Mouse (Mus musculus) stomach, embryonic 14.5 days (tissue): ENCODE measurements at regions not wholly inside any gene's neighbourhood (a gene's known extent, or its start where the extent isn't known, plus 50 kb on each side); places are given as distances from the start of the nearest gene placed in this dataset.
A peak's percentile ranks its signal among the peaks of the same experiment; 100 is the strongest.

Experiments used
- ATAC-seq: fragments of 200-750 bp; cut with Nextera tagmentation; 2 replicates; pipeline ENCODE4 v1.8.0; 2017; ENCODE audit warnings: low read depth, moderate TSS enrichment; ENCODE audit not compliant: insufficient number of reproducible peaks, insufficient read depth, low FRiP score
- H3K27ac ChIP-seq: fragments of 300-500 bp; sonication (generic); 2 replicates; pipeline ENCODE4 v1.5.1; 2014; ENCODE audit warnings: mild to moderate bottlenecking, low read length, moderate library complexity, mixed read lengths
- H3K27me3 ChIP-seq: fragments of 300-500 bp; sonication (generic); 2 replicates; pipeline ENCODE4 v1.6.1; 2014; ENCODE audit warnings: low read length, control low read depth, mixed read lengths; ENCODE audit not compliant: control insufficient read depth, insufficient read depth
- H3K36me3 ChIP-seq: fragments of 300-500 bp; sonication (generic); 2 replicates; pipeline ENCODE4 v1.6.1; 2014; ENCODE audit warnings: mild to moderate bottlenecking, control low read depth, low read length, moderate library complexity, mixed read lengths; ENCODE audit not compliant: control insufficient read depth, insufficient read depth
- H3K4me1 ChIP-seq: fragments of 300-500 bp; sonication (generic); 2 replicates; pipeline ENCODE4 v1.6.1; 2014; ENCODE audit warnings: low read length, control low read depth, mixed read lengths; ENCODE audit not compliant: control insufficient read depth, insufficient read depth
- H3K4me2 ChIP-seq: fragments of 300-500 bp; sonication (generic); replicated peaks from 2 replicates; pipeline ENCODE4 v1.6.1; 2014; ENCODE audit warnings: low read depth, low read length, control low read depth
- H3K4me3 ChIP-seq: fragments of 300-500 bp; sonication (generic); 2 replicates; pipeline ENCODE4 v1.5.1; 2014; ENCODE audit warnings: low read depth, low read length, control low read depth
- H3K9ac ChIP-seq: fragments of 300-500 bp; sonication (generic); replicated peaks from 2 replicates; pipeline ENCODE4 v1.6.1; 2014; ENCODE audit warnings: low read depth, mild to moderate bottlenecking, control low read depth, low read length, moderate library complexity, mixed read lengths
- H3K9me3 ChIP-seq: fragments of 300-500 bp; sonication (generic); 2 replicates; pipeline ENCODE4 v1.6.1; 2016; ENCODE audit warnings: low read depth, low read length, control low read depth; ENCODE audit not compliant: control insufficient read depth
- WGBS: fragments of 180-500 bp; shearing (Covaris S2); extraction: QIAGEN DNeasy Blood & Tissue Kit; methylation state at CpG from one replicate; pipeline ENCODE4 v1.1.7; 2014; 5-methylcytosine and 5-hydroxymethylcytosine counted together

DNA sequence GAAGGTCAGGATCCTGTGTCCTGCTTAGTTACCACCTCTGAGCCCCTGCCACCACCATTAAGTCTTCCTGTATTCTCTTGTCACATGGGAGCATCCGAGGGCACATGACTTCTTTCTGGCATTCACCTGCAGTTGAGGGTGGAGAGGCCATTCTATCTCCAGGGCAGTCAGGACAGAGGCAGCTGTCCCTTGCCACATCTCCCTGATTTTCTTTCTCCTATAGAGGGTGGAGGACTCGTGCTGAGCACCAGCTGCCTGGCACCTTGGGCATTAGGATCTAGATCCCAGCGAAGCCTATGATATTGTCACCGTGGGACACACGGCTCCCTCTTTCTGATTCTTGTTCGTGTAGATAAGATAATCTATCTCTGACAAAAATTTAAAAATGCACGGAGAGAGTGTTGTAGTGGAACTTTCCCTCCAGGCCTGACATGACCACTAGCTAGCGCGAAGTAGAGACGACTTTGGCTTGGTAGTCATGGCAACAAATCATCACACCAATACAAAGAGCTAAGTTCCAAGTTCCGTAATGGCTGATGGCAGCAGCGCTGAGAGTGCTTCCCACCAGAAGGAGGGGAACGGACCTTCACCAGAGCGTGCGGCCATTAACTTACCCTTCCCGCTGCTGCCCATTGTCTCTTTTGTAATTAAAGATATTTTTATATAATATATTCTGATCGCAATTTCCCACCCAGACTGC, 137.7 kb downstream of the Ipmk start:
- no peaks in the 10 kb centered on the region for H3K4me1 ChIP-seq
- no peak overlapping the region for H3K4me2 ChIP-seq
- H3K36me3 ChIP-seq, result no peaks in the 10 kb centered on the region
- ATAC-seq, result no peak
- 74% methylated on average over 17 of the region's 17 CpGs for WGBS
- no peaks in the 10 kb centered on the region for H3K27me3 ChIP-seq
- H3K27ac ChIP-seq, result no peak overlapping the region
- no peak overlapping the region for H3K4me3 ChIP-seq
- H3K9me3 ChIP-seq, result no peaks in the 10 kb centered on the region
- H3K9ac ChIP-seq, result no peak overlapping the region

DNA sequence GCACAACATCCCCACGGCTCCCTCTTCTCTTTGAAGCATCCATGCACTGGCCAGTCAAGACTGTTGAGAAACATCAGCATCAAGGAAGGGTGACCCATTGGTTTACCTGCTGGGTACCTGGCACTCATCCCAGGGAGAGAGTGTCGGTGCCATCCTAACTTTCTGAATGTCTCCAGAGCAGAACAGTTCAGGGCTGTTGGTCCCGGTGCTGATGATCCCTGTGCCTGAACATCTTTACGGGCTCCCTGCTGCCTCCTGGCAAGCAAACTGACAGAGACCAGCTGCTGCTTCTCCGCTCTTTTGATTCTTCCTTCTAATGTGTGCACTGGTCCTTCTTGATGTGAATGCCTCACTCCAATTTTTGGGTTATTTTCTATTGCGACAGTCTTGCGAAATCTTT, 142.2 kb downstream of the Ipmk start:
- Histone ChIP-seq H3K36me3 (no peaks in the 10 kb centered on the region), H3K4me1 (no peaks in the 10 kb centered on the region), H3K9me3 (no peaks in the 10 kb centered on the region), H3K27ac (no peak overlapping the region), H3K9ac (no peak overlapping the region), H3K4me2 (no peak overlapping the region), H3K4me3 (no peak overlapping the region), H3K27me3 (no peaks in the 10 kb centered on the region)
- no peak for ATAC-seq
- WGBS, result 80% methylated on average over 7 of the region's 7 CpGs

- Histone ChIP-seq H3K27me3 (no peaks in the 10 kb centered on the region), H3K4me1 (0 out of 2 replicates have a peak, but pooled peaks cover 4% of the 10 kb centered on the region), H3K27ac (no peak overlapping the region), H3K36me3 (no peaks in the 10 kb centered on the region), H3K4me2 (no peak overlapping the region), H3K4me3 (no peak overlapping the region), H3K9me3 (no peaks in the 10 kb centered on the region), H3K9ac (no peak overlapping the region)
- 0 out of 2 replicates have a peak, but pooled peaks have one; percentile 28 for ATAC-seq
- WGBS, result 21% methylated on average over 4 of the region's 5 CpGs
Measured at GRCm38 (mm10) chr10:71502096-71502495, 154.5 kb downstream of the Ipmk start.

DNA sequence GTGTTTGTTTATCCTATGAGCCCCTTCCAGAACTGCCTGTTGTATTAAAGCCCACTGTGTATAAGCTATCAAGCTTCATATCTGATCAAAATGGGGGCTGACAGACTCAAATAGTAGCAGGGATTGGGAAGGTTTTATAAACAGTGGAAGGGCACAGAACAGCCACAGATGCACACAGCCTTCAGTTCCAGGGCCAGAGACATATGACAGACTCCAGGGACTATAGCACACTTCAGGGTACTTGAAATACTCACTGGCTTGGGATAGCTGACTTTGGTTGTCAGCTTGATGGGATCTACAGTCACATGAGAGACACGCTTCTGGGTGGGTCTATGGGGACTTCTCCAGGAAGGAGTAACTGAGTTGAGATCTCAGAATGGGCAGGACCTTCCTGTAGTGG, 156.7 kb downstream of the Ipmk start:
- Histone ChIP-seq H3K9me3 (no peaks in the 10 kb centered on the region), H3K4me2 (no peak overlapping the region), H3K4me1 (0 out of 2 replicates have a peak, but pooled peaks cover 4% of the 10 kb centered on the region), H3K36me3 (no peaks in the 10 kb centered on the region), H3K27ac (no peak overlapping the region), H3K9ac (no peak overlapping the region), H3K27me3 (no peaks in the 10 kb centered on the region), H3K4me3 (no peak overlapping the region)
- ATAC-seq, result no peak
- 57% methylated on average over 1 of the region's 1 CpGs for WGBS

GRCm38 (mm10) chr10:71525290-71525689, 177.7 kb downstream of the Ipmk start:
- Histone ChIP-seq H3K9ac (no peak overlapping the region), H3K4me2 (no peak overlapping the region), H3K9me3 (no peaks in the 10 kb centered on the region), H3K4me3 (no peak overlapping the region), H3K27ac (no peak overlapping the region), H3K36me3 (no peaks in the 10 kb centered on the region), H3K27me3 (no peaks in the 10 kb centered on the region), H3K4me1 (no peaks in the 10 kb centered on the region)
- ATAC-seq, result no peak
- 69% methylated on average over 2 of the region's 2 CpGs for WGBS

DNA sequence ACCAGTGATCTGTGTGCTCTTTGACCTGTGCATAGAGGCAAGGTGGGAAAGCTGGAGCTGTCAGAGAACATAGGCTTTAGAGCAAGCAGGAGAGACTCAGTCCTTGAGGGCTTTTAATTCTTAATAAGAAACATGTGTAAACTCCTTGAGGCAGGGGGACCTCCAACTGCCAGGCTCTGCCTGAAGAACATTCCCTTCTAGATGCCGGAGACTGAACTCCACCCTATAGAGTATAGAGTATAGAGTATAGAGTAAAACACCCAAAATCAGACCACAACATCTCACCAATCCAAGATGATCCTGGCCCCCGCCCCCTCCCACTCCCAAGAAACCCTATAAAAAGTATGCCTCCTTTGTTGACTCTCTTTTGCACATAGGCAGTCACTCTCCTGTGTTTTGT, 186.2 kb downstream of the Ipmk start:
- 84% methylated on average over 2 of the region's 2 CpGs for WGBS
- no peaks in the 10 kb centered on the region for H3K4me1 ChIP-seq
- H3K4me2 ChIP-seq, result no peak overlapping the region
- no peak overlapping the region for H3K4me3 ChIP-seq
- H3K9me3 ChIP-seq, result no peaks in the 10 kb centered on the region
- H3K36me3 ChIP-seq, result no peaks in the 10 kb centered on the region
- no peaks in the 10 kb centered on the region for H3K27me3 ChIP-seq
- H3K9ac ChIP-seq, result no peak overlapping the region
- no peak for ATAC-seq
- no peak overlapping the region for H3K27ac ChIP-seq

- ATAC-seq, result no peak
- WGBS, result 84% methylated on average over 7 of the region's 7 CpGs
- H3K9me3 ChIP-seq, result no peaks in the 10 kb centered on the region
- no peak overlapping the region for H3K4me2 ChIP-seq
- no peak overlapping the region for H3K4me3 ChIP-seq
- H3K27ac ChIP-seq, result no peak overlapping the region
- H3K27me3 ChIP-seq, result no peaks in the 10 kb centered on the region
- H3K9ac ChIP-seq, result no peak overlapping the region
- no peaks in the 10 kb centered on the region for H3K4me1 ChIP-seq
- H3K36me3 ChIP-seq, result no peaks in the 10 kb centered on the region
Measured at GRCm38 (mm10) chr10:71545489-71545888, 197.9 kb downstream of the Ipmk start.

DNA sequence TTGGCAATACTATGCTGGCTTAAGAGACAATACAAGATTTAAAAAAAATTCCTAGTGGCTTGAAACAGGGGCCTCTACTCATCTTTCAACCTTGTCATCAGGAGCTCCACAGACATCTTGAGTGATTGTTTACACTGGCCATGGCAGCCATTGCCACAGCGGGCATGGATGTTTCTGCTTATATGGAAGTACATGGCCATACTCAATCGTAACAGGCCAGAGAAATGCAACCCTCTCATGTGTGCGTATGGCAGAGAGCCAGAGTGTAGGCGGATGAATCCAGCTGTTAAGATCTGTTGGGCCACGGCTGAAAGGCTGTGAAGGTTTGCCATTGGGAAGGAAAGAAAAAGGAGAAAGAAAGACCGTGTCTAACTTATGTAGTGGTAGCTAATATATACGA, 198.9 kb downstream of the Ipmk start:
- H3K4me2 ChIP-seq, result no peak overlapping the region
- H3K36me3 ChIP-seq, result no peaks in the 10 kb centered on the region
- H3K4me1 ChIP-seq, result no peaks in the 10 kb centered on the region
- WGBS, result 74% methylated on average over 7 of the region's 7 CpGs
- ATAC-seq, result no peak
- H3K9ac ChIP-seq, result no peak overlapping the region
- H3K27me3 ChIP-seq, result no peaks in the 10 kb centered on the region
- H3K4me3 ChIP-seq, result no peak overlapping the region
- no peak overlapping the region for H3K27ac ChIP-seq
- H3K9me3 ChIP-seq, result no peaks in the 10 kb centered on the region

DNA sequence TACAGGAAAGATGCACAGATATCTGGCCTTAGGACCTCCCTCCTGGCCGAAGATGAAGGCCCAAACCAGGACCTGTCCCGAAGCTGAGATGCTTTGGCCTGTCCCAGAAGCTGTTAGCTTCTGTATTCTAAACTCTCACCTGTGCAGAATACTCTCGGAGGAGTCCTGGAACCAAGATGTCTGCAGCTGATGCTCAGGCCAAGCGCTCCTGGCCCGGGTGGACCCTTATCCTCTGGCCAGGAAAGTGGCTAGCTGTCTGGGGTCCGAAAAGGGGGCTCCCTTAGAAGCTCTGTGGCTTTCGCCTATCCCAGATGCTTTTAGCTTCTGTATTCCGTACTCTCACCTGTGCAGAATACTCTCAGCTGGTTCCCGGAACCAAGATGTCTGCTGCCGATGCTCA, 236.2 kb downstream of the Ipmk start:
- H3K9me3 ChIP-seq, result no peaks in the 10 kb centered on the region; the same call in 1 of the 2 replicates
- no peak overlapping the region for H3K4me3 ChIP-seq
- ATAC-seq, result no peak
- H3K27me3 ChIP-seq, result no peaks in the 10 kb centered on the region
- no peaks in the 10 kb centered on the region for H3K36me3 ChIP-seq
- H3K4me2 ChIP-seq, result no peak overlapping the region
- no peak overlapping the region for H3K27ac ChIP-seq
- WGBS, result 91% methylated on average over 10 of the region's 10 CpGs
- H3K9ac ChIP-seq, result no peak overlapping the region
- H3K4me1 ChIP-seq, result no peaks in the 10 kb centered on the region
